Mouse (Mus musculus) testis, adult 2 months (tissue): ENCODE results near the gene Raver1. TPM values are rescaled to one million over a fixed set of nuclear protein-coding genes. Genes with fewer than 3 reads are reported as not detected.

Experiments
- H3K27ac ChIP-seq: fragments of 200-500 bp; 2 replicates; pipeline ENCODE4 v1.5.1; 2012; ENCODE audit warnings: low read depth, low read length; ENCODE audit not compliant: control insufficient read depth, insufficient read depth
- H3K27me3 ChIP-seq: fragments of 200-500 bp; 2 replicates; pipeline ENCODE4 v1.6.1; 2012; ENCODE audit warnings: mild to moderate bottlenecking, low read length, moderate library complexity; ENCODE audit not compliant: control insufficient read depth, insufficient read depth
- H3K36me3 ChIP-seq: fragments of 200-500 bp; 2 replicates; pipeline ENCODE4 v1.6.1; 2012; ENCODE audit warnings: mild to moderate bottlenecking, low read length; ENCODE audit not compliant: control insufficient read depth, insufficient read depth
- H3K4me1 ChIP-seq: fragments of 200-500 bp; 2 replicates; pipeline ENCODE4 v1.6.1; 2012; ENCODE audit warnings: low read length; ENCODE audit not compliant: control insufficient read depth, insufficient read depth
- H3K4me3 ChIP-seq: fragments of 200-500 bp; 2 replicates; pipeline ENCODE4 v1.5.1; 2012; ENCODE audit warnings: low read depth, mild to moderate bottlenecking, low read length, moderate library complexity, mixed read lengths; ENCODE audit not compliant: control insufficient read depth
- CTCF ChIP-seq: fragments of 200-500 bp; IDR thresholded peaks from 2 replicates; pipeline ENCODE4 v1.5.1; 2012; ENCODE audit warnings: low read depth, mild to moderate bottlenecking, inconsistent platforms, low read length, moderate library complexity; ENCODE audit not compliant: control insufficient read depth, insufficient read depth, insufficient replicate concordance
- POLR2A ChIP-seq: fragments of 200-500 bp; IDR thresholded peaks from 2 replicates; pipeline ENCODE4 v1.6.1; 2012; ENCODE audit warnings: low read depth, mild to moderate bottlenecking, inconsistent platforms, low read length, moderate library complexity; ENCODE audit not compliant: control insufficient read depth
- polyA plus RNA-seq: library from polyadenylated mRNA; depleted of rRNA; stranded (reverse); fragments of >200 nt; gene quantifications from 2 replicates; pipeline ENCODE4 v1.2.3, GENCODE M21; 2012; rRNA removed

Gene Raver1
- polyA plus RNA-seq, 1 experiment = 71.1 TPM

DNA sequence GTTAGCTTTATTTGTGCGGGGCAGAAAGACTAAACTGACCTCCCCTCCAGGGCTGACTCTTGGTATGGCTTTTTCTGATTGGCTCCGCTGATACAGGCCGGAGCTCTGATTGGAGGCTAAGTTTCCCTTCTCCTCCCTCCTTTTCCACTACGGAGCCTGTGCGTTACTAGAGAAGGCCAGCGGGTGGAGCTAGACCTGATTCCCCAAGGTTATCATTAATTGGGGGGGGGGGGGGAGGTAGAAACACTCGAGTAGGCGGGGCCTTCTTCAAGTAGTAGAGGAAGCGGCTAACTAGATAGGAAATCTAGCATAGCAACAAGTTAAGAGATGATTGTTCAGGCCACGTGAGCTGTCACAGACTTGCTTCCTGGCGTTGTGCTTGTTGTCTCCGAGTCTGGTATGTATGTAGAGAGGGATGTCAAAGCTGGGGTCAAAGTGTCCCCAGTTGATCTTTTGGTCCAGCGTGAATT, 61.0 kb downstream of the Raver1 start:
- TF ChIP-seq CTCF (no peak; the same call in 1 of the 2 replicates), POLR2A (no peak)
- Histone ChIP-seq H3K36me3 (no peaks in the 10 kb centered on the region), H3K27me3 (no peaks in the 10 kb centered on the region; the same call in 1 of the 2 replicates), H3K27ac (peak overlapping the region; percentile 33; the same call in 1 of the 2 replicates), H3K4me3 (peak overlapping the region; percentile 73), H3K4me1 (peaks cover 45% of the 10 kb centered on the region)

DNA sequence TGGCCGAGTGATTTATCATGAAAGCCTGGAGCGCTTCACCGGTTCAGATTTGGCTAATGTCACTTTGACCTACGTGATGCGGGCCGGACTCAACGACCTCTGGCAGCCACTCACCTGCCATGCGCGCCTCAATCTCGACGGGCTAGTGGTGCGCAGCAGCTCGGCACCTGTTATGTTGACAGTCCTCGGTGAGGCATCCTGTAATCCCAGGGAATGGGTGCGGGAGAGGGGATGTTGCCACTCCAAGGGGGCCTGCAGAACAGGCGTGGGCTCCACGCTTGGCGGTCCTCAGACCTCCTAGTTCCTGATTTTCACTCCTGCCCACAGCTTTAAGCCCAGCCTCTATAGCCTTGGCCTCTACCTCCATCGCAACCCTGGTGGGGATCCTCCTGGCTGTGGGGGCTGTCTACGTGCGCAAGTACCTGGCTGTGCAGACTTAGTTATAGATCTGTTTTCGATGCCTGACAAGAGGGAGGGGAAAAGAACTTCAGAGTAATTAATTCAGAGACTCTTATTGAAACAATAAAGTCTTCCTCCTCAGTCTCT, 61.7 kb downstream of the Raver1 start:
- peaks cover 39% of the 10 kb centered on the region for H3K4me1 ChIP-seq

DNA sequence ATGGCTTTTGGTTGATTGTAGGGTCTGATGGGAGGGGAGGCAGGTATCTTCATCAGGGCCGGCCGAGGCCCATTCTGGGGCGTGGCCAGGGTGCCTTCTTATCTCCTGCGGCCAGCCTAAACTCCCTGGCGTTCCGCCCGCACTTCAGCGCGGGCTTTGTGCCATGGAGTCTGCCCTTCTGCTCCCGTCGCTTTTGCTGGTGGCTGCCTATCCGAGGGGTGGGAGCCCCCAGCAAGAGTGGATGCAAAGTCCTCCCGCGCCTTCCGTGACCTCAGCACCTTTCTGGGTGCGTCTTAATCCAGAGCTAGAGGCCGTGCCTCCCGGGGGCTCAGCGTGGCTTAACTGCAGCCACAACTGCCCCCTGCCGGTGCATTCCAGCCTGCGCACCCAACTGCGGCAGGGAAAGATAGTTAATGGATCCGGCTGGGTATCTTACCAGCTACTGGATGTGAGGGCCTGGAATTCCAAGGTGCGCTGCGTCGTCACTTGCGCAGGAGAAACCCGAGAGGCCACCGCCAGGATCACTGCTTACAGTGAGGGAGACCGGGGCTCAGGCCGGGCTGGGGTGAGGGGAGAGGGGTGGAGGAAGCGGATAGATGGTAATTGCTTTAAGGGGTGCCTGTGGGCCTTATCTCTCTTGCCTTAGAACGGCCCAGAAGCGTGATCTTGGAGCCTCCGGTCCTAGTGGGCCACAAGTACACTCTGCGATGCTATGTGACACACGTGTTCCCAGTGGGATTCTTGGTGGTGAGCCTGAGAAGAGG, 62.3 kb downstream of the Raver1 start, which contains the start of gene Icam4:
Gene Icam4 (plus strand): TSS at position 83 of the 764 bp plus-strand sequence.
- peak within 1 kb of the TSS; percentile 64 for H3K4me3 ChIP-seq
- no peaks in the 10 kb centered on the region for H3K36me3 ChIP-seq
- H3K27ac ChIP-seq = no peak within 1 kb of the TSS
- H3K4me1 ChIP-seq = peaks cover 37% of the 10 kb centered on the region
- no peaks in the 10 kb centered on the region; the same call in 1 of the 2 replicates for H3K27me3 ChIP-seq
- TF ChIP-seq POLR2A (no peak), CTCF (peak; percentile 71; the same call in 1 of the 2 replicates)

More for the DNA sequence above, 61.7 kb downstream of the Raver1 start:
- Histone ChIP-seq H3K27ac (no peak overlapping the region), H3K36me3 (no peaks in the 10 kb centered on the region), H3K27me3 (no peaks in the 10 kb centered on the region; the same call in 1 of the 2 replicates), H3K4me3 (peak overlapping the region; percentile 28)
- TF ChIP-seq POLR2A (no peak), CTCF (no peak)

DNA sequence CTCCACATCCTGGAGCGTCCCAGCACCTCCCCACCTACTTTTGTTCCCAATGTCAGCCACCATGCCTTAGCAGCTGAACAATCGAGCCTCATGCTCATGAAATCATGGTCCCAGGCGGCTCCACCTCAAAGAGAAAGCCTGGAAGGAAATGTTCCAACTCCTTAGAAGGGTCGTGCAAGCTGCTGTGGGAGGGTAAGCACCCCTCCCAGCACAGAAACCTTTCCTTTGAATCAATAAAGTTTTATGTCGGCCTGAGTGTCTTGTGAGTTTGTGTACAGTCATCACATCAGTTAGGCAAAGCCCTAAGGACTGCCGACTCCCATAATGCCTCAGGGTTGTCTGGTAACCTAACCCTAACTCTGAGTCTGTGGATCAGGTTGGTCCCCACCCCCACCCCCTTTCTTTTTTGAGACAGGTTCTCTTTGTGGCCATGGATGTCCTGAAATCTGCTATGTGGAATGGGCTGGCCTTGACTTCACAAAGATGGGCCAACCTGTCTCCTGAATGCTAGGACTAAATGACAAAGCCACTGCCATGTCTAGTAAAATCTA, 63.2 kb downstream of the Raver1 start:
- H3K36me3 ChIP-seq = no peaks in the 10 kb centered on the region
- TF ChIP-seq POLR2A (no peak), CTCF (no peak)
- no peak overlapping the region for H3K27ac ChIP-seq
- no peaks in the 10 kb centered on the region for H3K27me3 ChIP-seq
- H3K4me3 ChIP-seq = no peak overlapping the region
- peaks cover 36% of the 10 kb centered on the region for H3K4me1 ChIP-seq

DNA sequence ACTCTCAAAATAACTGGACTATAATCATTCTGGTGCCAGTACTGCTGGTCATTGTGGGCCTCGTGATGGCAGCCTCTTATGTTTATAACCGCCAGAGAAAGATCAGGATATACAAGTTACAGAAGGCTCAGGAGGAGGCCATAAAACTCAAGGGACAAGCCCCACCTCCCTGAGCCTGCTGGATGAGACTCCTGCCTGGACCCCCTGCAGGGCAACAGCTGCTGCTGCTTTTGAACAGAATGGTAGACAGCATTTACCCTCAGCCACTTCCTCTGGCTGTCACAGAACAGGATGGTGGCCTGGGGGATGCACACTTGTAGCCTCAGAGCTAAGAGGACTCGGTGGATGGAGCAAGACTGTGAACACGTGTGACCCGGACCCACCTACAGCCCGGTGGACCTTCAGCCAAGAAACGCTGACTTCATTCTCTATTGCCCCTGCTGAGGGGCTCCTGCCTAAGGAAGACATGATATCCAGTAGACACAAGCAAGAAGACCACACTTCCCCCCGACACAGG, 64.0 kb downstream of the Raver1 start:
- no peak overlapping the region for H3K4me3 ChIP-seq
- no peaks in the 10 kb centered on the region for H3K27me3 ChIP-seq
- no peak overlapping the region for H3K27ac ChIP-seq
- H3K36me3 ChIP-seq = no peaks in the 10 kb centered on the region
- TF ChIP-seq POLR2A = no peak
- TF ChIP-seq CTCF = no peak
- H3K4me1 ChIP-seq = peaks cover 29% of the 10 kb centered on the region

DNA sequence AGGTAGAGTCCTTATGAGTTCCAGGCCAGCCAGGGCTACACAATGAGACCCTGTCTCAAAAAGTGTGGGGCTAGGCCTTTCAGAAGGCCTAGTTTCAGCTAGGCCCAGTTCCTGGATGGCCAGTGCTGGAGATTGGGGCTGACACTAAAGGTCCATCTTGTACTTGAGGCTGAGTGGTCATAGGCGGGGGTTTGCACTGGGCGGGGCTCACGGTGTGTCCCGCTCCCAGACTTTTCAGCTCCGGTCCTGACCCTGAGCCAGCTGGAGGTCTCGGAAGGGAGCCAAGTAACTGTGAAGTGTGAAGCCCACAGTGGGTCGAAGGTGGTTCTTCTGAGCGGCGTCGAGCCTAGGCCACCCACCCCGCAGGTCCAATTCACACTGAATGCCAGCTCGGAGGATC, 65.0 kb downstream of the Raver1 start:
- TF ChIP-seq POLR2A = no peak
- TF ChIP-seq CTCF = no peak
- no peak overlapping the region for H3K27ac ChIP-seq
- H3K4me3 ChIP-seq = no peak overlapping the region
- no peaks in the 10 kb centered on the region for H3K36me3 ChIP-seq
- peaks cover 19% of the 10 kb centered on the region for H3K4me1 ChIP-seq
- no peaks in the 10 kb centered on the region for H3K27me3 ChIP-seq

DNA sequence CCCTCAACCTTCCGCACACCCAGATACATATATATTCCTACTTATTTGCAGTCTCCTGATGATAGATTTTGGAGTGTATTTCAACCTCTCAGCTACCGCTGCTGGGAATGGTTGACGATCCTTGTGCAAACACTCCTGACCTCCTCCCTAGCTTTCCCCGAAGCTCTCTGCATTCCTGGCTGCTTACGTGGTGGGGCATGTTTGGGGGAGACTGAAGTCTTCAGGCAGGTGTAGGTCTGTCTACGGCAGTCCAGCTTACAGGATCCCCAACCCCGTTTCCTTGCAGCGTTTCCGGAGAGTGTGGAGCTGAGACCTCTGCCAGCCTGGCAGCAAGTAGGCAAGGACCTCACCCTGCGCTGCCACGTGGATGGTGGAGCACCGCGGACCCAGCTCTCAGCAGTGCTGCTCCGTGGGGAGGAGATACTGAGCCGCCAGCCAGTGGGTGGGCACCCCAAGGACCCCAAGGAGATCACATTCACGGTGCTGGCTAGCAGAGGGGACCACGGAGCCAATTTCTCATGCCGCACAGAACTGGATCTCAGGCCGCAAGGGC, 66.5 kb downstream of the Raver1 start:
- no peaks in the 10 kb centered on the region for H3K27me3 ChIP-seq
- no peak for TF ChIP-seq POLR2A
- TF ChIP-seq CTCF = no peak
- no peaks in the 10 kb centered on the region for H3K36me3 ChIP-seq
- H3K4me3 ChIP-seq = no peak overlapping the region
- H3K27ac ChIP-seq = no peak overlapping the region
- peaks cover 10% of the 10 kb centered on the region for H3K4me1 ChIP-seq

Other genes with a start within 250 kb of the Raver1 start
- gene A230050P20Rik, start 223.4 kb downstream of the Raver1 start, polyA plus RNA-seq = 2.6 and 3.1 TPM in 2 replicates
- 0.88 and 1.1 TPM in 2 replicates for gene Angptl6, start 212.3 kb downstream of the Raver1 start, polyA plus RNA-seq
- 28.4 and 32.2 TPM in 2 replicates for gene Ppan, start 203.8 kb downstream of the Raver1 start, polyA plus RNA-seq
- 223 and 282 TPM in 2 replicates for gene Eif3g, start 193.4 kb downstream of the Raver1 start, polyA plus RNA-seq
- gene Dnmt1, start 132.1 kb downstream of the Raver1 start, polyA plus RNA-seq = 15.4 and 18.3 TPM in 2 replicates
- gene S1pr2, start 115.2 kb downstream of the Raver1 start, polyA plus RNA-seq = 0.70 and 0.87 TPM in 2 replicates
- gene Mrpl4, start 89.3 kb downstream of the Raver1 start, polyA plus RNA-seq = 45.1 and 51.5 TPM in 2 replicates
- 1.8 TPM in 2 replicates for gene Icam1, start 76.0 kb downstream of the Raver1 start, polyA plus RNA-seq
- gene Icam4, start 62.6 kb downstream of the Raver1 start, polyA plus RNA-seq = 0.21 and 0.30 TPM in 2 replicates
- 4.0 and 4.2 TPM in 2 replicates for gene Icam5, start 59.9 kb downstream of the Raver1 start, polyA plus RNA-seq
- gene Zglp1, start 24.9 kb downstream of the Raver1 start, polyA plus RNA-seq = 1.7 and 2.4 TPM in 2 replicates
- gene Gm49373, start 18.9 kb downstream of the Raver1 start, polyA plus RNA-seq = 0.11 and 0.36 TPM in 2 replicates
- 26.1 and 28.7 TPM in 2 replicates for gene Fdx1l, start 18.4 kb downstream of the Raver1 start, polyA plus RNA-seq
- gene Gm38431, start within 50 bp of the Raver1 start, polyA plus RNA-seq = 5.1 and 5.3 TPM in 2 replicates
- 11.4 and 12.5 TPM in 2 replicates for gene Tyk2, start 39.2 kb upstream of the Raver1 start, polyA plus RNA-seq
- 38.1 and 40.6 TPM in 2 replicates for gene Cdc37, start 58.0 kb upstream of the Raver1 start, polyA plus RNA-seq
- gene Pde4a, start 73.7 kb upstream of the Raver1 start, polyA plus RNA-seq = 80.2 and 82.0 TPM in 2 replicates
- gene Keap1, start 147.4 kb upstream of the Raver1 start, polyA plus RNA-seq = 46.9 and 52.8 TPM in 2 replicates
- not detected in 2 replicates for gene S1pr5, start 156.4 kb upstream of the Raver1 start, polyA plus RNA-seq
- 27.5 and 31.8 TPM in 2 replicates for gene Atg4d, start 173.3 kb upstream of the Raver1 start, polyA plus RNA-seq
- gene Kri1, start 196.0 kb upstream of the Raver1 start, polyA plus RNA-seq = 35.0 and 36.9 TPM in 2 replicates
- gene Cdkn2d, start 199.4 kb upstream of the Raver1 start, polyA plus RNA-seq = 98.6 and 107 TPM in 2 replicates
- 3.0 and 3.8 TPM in 2 replicates for gene Ap1m2, start 220.3 kb upstream of the Raver1 start, polyA plus RNA-seq
- gene Slc44a2, start 228.7 kb upstream of the Raver1 start, polyA plus RNA-seq = 35.1 and 47.1 TPM in 2 replicates